Mouse (Mus musculus): Measurements from ENCODE around the gene Olfr561.

Olfr561 gene

GRCm38 (mm10) chr7:102770921-102771320 lies at the start of gene Olfr561:
TSS of gene Olfr561 (plus strand) at chr7:102771221.
- DNase-seq (ENCODE audit: low spot score in 2 of 2), result no peak

GRCm38 (mm10) chr7:102727391-102727790 lies 43.6 kb upstream of the Olfr561 start, which contains the start of gene Olfr559:
TSS of gene Olfr559 (minus strand) at chr7:102727491.
- DNase-seq (ENCODE audit: low spot score in 2 of 2), result no peak

GRCm38 (mm10) chr7:102733793-102734192 lies 37.2 kb upstream of the Olfr561 start:
- DNase-seq (ENCODE audit: low spot score in 2 of 2), result no peak

GRCm38 (mm10) chr7:102737705-102738104 lies 33.3 kb upstream of the Olfr561 start:
- DNase-seq (ENCODE audit: low spot score in 2 of 2), result no peak

GRCm38 (mm10) chr7:102752086-102752485 lies 18.9 kb upstream of the Olfr561 start:
- no peak for DNase-seq (ENCODE audit: low spot score in 2 of 2)

- DNase-seq (ENCODE audit: low spot score in 2 of 2), result no peak
Measured at GRCm38 (mm10) chr7:102759266-102759665, 11.8 kb upstream of the Olfr561 start, which contains the start of the genes Olfr560 and Olfr78. TSS of gene Olfr560 (minus strand) at chr7:102759366. TSS of gene Olfr78 (minus strand) at chr7:102759471.

- no peak for DNase-seq (ENCODE audit: low spot score in 2 of 2)
Measured at GRCm38 (mm10) chr7:102803180-102803579, 32.2 kb downstream of the Olfr561 start, which contains the start of gene Olfr564. TSS of gene Olfr564 (plus strand) at chr7:102803480.
